Mouse (Mus musculus) cerebellum, adult 2 months (tissue): Measurements from ENCODE around the gene 1700092M07Rik. TPM values are rescaled to one million over a fixed set of nuclear protein-coding genes. Genes with fewer than 3 reads are reported as not detected.

Experiments used
- DNase-seq, 2 experiments: peaks; one replicate each; pipeline ENCODE4 v3.0.0; 2021
- H3K27ac ChIP-seq: fragments of 200-500 bp; 2 replicates; pipeline ENCODE4 v1.5.1; 2012; ENCODE audit warnings: low read length, control low read depth, inconsistent platforms; ENCODE audit not compliant: insufficient read depth
- H3K27me3 ChIP-seq: fragments of 200-500 bp; 2 replicates; pipeline ENCODE4 v1.6.1; 2012; ENCODE audit warnings: inconsistent platforms, mild to moderate bottlenecking, low read length, moderate library complexity; ENCODE audit not compliant: control insufficient read depth, insufficient read depth
- H3K4me1 ChIP-seq: fragments of 200-500 bp; 2 replicates; pipeline ENCODE4 v1.6.1; 2011; ENCODE audit warnings: low read length; ENCODE audit not compliant: control insufficient read depth, insufficient read depth
- H3K4me3 ChIP-seq: fragments of 200-500 bp; replicated peaks from 2 replicates; pipeline ENCODE3; 2011; ENCODE audit warnings: mild to moderate bottlenecking, low read depth, low read length, control low read depth; ENCODE audit not compliant: insufficient read depth
- CTCF ChIP-seq: fragments of 200-500 bp; IDR thresholded peaks from 2 replicates; pipeline ENCODE4 v1.5.1; 2011; ENCODE audit warnings: low read depth, mild to moderate bottlenecking, control low read depth, low read length, moderate library complexity, borderline replicate concordance; ENCODE audit not compliant: insufficient read depth
- POLR2A ChIP-seq: fragments of 200-500 bp; IDR thresholded peaks from 2 replicates; pipeline ENCODE4 v1.6.1; 2011; ENCODE audit warnings: low read length, control low read depth, borderline replicate concordance; ENCODE audit not compliant: insufficient read depth
- WGBS: fragments of 180-500 bp; shearing (Covaris S2); methylation state at CpG from one replicate; pipeline ENCODE4 v1.1.7; 2018; 5-methylcytosine and 5-hydroxymethylcytosine counted together
- polyA plus RNA-seq: library from polyadenylated mRNA; depleted of rRNA; stranded (reverse); fragments of >200 nt; gene quantifications from 2 replicates; pipeline ENCODE4 v1.2.3, GENCODE M21; 2012; rRNA removed

The 1700092M07Rik gene
- polyA plus RNA-seq, 1 experiment: 0.33 TPM

- TF ChIP-seq CTCF (no peak), POLR2A (peak; percentile 95)
- peak within 1 kb of the TSS; percentile 93 for H3K27ac ChIP-seq
Measured at GRCm38 (mm10) chr19:8774086-8774835, 33.7 kb downstream of the 1700092M07Rik start, which contains the start of gene Tmem179b. Tmem179b (minus strand) TSS chr19:8774467.

GRCm38 (mm10) chr19:8774951-8775421 lies 34.5 kb downstream of the 1700092M07Rik start:
- no peak for DNase-seq
- TF ChIP-seq POLR2A (no peak), CTCF (no peak)

More at GRCm38 (mm10) chr19:8774086-8774835, 33.7 kb downstream of the 1700092M07Rik start, which contains the start of gene Tmem179b:
- Histone ChIP-seq H3K4me1 (peaks cover 4% of the 10 kb centered on the region), H3K27me3 (no peaks in the 10 kb centered on the region), H3K4me3 (peak within 1 kb of the TSS; percentile 94)
- DNase-seq: peak; percentile 96 to 98
- WGBS: under 1% methylated on average over 68 of the region's 68 CpGs

GRCm38 (mm10) chr19:8786008-8786781 lies 45.7 kb downstream of the 1700092M07Rik start, which contains the start of gene Taf6l:
Taf6l (minus strand) TSS chr19:8786417.
- TF ChIP-seq POLR2A (peak; percentile 45; the same call in 1 of the 2 replicates), CTCF (no peak; the same call in 1 of the 2 replicates)
- Histone ChIP-seq H3K4me1 (peaks cover 3% of the 10 kb centered on the region; the same call in 1 of the 2 replicates), H3K27ac (no peak within 1 kb of the TSS), H3K27me3 (no peaks in the 10 kb centered on the region), H3K4me3 (peak within 1 kb of the TSS; percentile 91)
- under 1% methylated on average over 32 of the region's 32 CpGs for WGBS
- DNase-seq: peak; percentile 90 to 95

More at GRCm38 (mm10) chr19:8774951-8775421, 34.5 kb downstream of the 1700092M07Rik start:
- 2% methylated on average over 20 of the region's 20 CpGs for WGBS
- Histone ChIP-seq H3K4me1 (peaks cover 4% of the 10 kb centered on the region), H3K4me3 (peak overlapping the region; percentile 94), H3K27me3 (no peaks in the 10 kb centered on the region), H3K27ac (peak overlapping the region; percentile 93)

- Histone ChIP-seq H3K27me3 (no peaks in the 10 kb centered on the region), H3K27ac (0 out of 2 replicates have a peak overlapping the region, but pooled peaks have one; percentile 12), H3K4me3 (no peak overlapping the region), H3K4me1 (peaks cover 3% of the 10 kb centered on the region; the same call in 1 of the 2 replicates)
- no peak for TF ChIP-seq POLR2A
- TF ChIP-seq CTCF: no peak
- WGBS: 17% methylated on average over 3 of the region's 3 CpGs
- peak; percentile 49 to 64 for DNase-seq
Measured at GRCm38 (mm10) chr19:8788521-8788920, 48.0 kb downstream of the 1700092M07Rik start.

GRCm38 (mm10) chr19:8789171-8789570 lies 48.7 kb downstream of the 1700092M07Rik start:
- TF ChIP-seq CTCF (no peak), POLR2A (no peak)
- DNase-seq: peak in 1 of 2 experiments; percentile 38
- Histone ChIP-seq H3K27me3 (no peaks in the 10 kb centered on the region), H3K4me3 (no peak overlapping the region), H3K4me1 (peaks cover 3% of the 10 kb centered on the region; the same call in 1 of the 2 replicates), H3K27ac (peak overlapping the region; percentile 12; the same call in 1 of the 2 replicates)
- WGBS: 18% methylated on average over 1 of the region's 1 CpGs

- DNase-seq: no peak
- TF ChIP-seq CTCF (no peak), POLR2A (no peak)
- Histone ChIP-seq H3K4me3 (no peak overlapping the region), H3K27me3 (no peaks in the 10 kb centered on the region), H3K27ac (no peak overlapping the region), H3K4me1 (peaks cover 3% of the 10 kb centered on the region; the same call in 1 of the 2 replicates)
- 48% methylated on average over 7 of the region's 7 CpGs for WGBS
Measured at GRCm38 (mm10) chr19:8790171-8790570, 49.7 kb downstream of the 1700092M07Rik start.

Other genes starting within 250 kb of the 1700092M07Rik start
- 18.2 and 19.1 TPM in 2 replicates for gene Slc22a8, start 149.5 kb upstream of the 1700092M07Rik start, polyA plus RNA-seq
- gene Slc22a6, start 122.7 kb upstream of the 1700092M07Rik start, polyA plus RNA-seq: 2.5 and 3.9 TPM in 2 replicates
- 0.63 and 0.88 TPM in 2 replicates for gene Chrm1, start 76.9 kb upstream of the 1700092M07Rik start, polyA plus RNA-seq
- 214 and 221 TPM in 2 replicates for gene Slc3a2, start 17.3 kb upstream of the 1700092M07Rik start, polyA plus RNA-seq
- 55.5 and 57.6 TPM in 2 replicates for gene Wdr74, start 4.9 kb upstream of the 1700092M07Rik start, polyA plus RNA-seq
- 116 and 119 TPM in 2 replicates for gene Stx5a, start 695 bp downstream of the 1700092M07Rik start, polyA plus RNA-seq
- 134 and 135 TPM in 2 replicates for gene Nxf1, start 16.4 kb downstream of the 1700092M07Rik start, polyA plus RNA-seq
- gene Tmem223, start 30.3 kb downstream of the 1700092M07Rik start, polyA plus RNA-seq: 169 and 170 TPM in 2 replicates
- gene Tmem179b, start 33.7 kb downstream of the 1700092M07Rik start, polyA plus RNA-seq: 15.9 and 20.2 TPM in 2 replicates
- gene Taf6l, start 45.7 kb downstream of the 1700092M07Rik start, polyA plus RNA-seq: 14.1 and 15.6 TPM in 2 replicates
- 155 and 157 TPM in 2 replicates for gene Polr2g, start 57.9 kb downstream of the 1700092M07Rik start, polyA plus RNA-seq
- 3.7 and 3.8 TPM in 2 replicates for gene Zbtb3, start 61.8 kb downstream of the 1700092M07Rik start, polyA plus RNA-seq
- 34.4 and 36.0 TPM in 2 replicates for gene Ttc9c, start 78.6 kb downstream of the 1700092M07Rik start, polyA plus RNA-seq
- gene Hnrnpul2, start 79.3 kb downstream of the 1700092M07Rik start, polyA plus RNA-seq: 97.7 and 101 TPM in 2 replicates
- gene AC129217.1, start 89.1 kb downstream of the 1700092M07Rik start, polyA plus RNA-seq: not detected in 2 replicates
- gene Bscl2, start 96.7 kb downstream of the 1700092M07Rik start, polyA plus RNA-seq: 148 and 155 TPM in 2 replicates
- gene Gng3, start 98.5 kb downstream of the 1700092M07Rik start, polyA plus RNA-seq: 218 and 236 TPM in 2 replicates
- 0.78 and 0.85 TPM in 2 replicates for gene Lrrn4cl, start 110.0 kb downstream of the 1700092M07Rik start, polyA plus RNA-seq
- gene Ubxn1, start 130.8 kb downstream of the 1700092M07Rik start, polyA plus RNA-seq: 117 and 134 TPM in 2 replicates
- 69.3 and 76.7 TPM in 2 replicates for gene Uqcc3, start 140.2 kb downstream of the 1700092M07Rik start, polyA plus RNA-seq
- 3.8 and 5.1 TPM in 2 replicates for gene Lbhd1, start 143.0 kb downstream of the 1700092M07Rik start, polyA plus RNA-seq
- gene Gm49403, start 143.2 kb downstream of the 1700092M07Rik start, polyA plus RNA-seq: not detected in 2 replicates
- gene 1810009A15Rik, start 148.1 kb downstream of the 1700092M07Rik start, polyA plus RNA-seq: 43.7 and 45.9 TPM in 2 replicates
- not detected in 2 replicates for gene Gm49416, start 148.2 kb downstream of the 1700092M07Rik start, polyA plus RNA-seq
- gene Ints5, start 152.3 kb downstream of the 1700092M07Rik start, polyA plus RNA-seq: 17.7 and 18.0 TPM in 2 replicates
- 105 and 116 TPM in 2 replicates for gene Ganab, start 157.4 kb downstream of the 1700092M07Rik start, polyA plus RNA-seq
- 224 and 238 TPM in 2 replicates for gene B3gat3, start 179.7 kb downstream of the 1700092M07Rik start, polyA plus RNA-seq
- 24.1 and 24.2 TPM in 2 replicates for gene Rom1, start 188.6 kb downstream of the 1700092M07Rik start, polyA plus RNA-seq
- 40.2 and 45.0 TPM in 2 replicates for gene Eml3, start 188.8 kb downstream of the 1700092M07Rik start, polyA plus RNA-seq
- gene Mta2, start 201.2 kb downstream of the 1700092M07Rik start, polyA plus RNA-seq: 30.9 and 33.9 TPM in 2 replicates
- 20.5 and 20.8 TPM in 2 replicates for gene Tut1, start 213.1 kb downstream of the 1700092M07Rik start, polyA plus RNA-seq
- 263 and 281 TPM in 2 replicates for gene Eef1g, start 226.3 kb downstream of the 1700092M07Rik start, polyA plus RNA-seq
- 5.3 and 5.8 TPM in 2 replicates for gene Ahnak, start 248.6 kb downstream of the 1700092M07Rik start, polyA plus RNA-seq